Mouse (Mus musculus) kidney, adult 9 months (tissue): Measurements from ENCODE around the gene Stmn3.

Experiments
- DNase-seq: peaks from one replicate; pipeline ENCODE4 v3.0.0; 2022

Gene Stmn3

DNA sequence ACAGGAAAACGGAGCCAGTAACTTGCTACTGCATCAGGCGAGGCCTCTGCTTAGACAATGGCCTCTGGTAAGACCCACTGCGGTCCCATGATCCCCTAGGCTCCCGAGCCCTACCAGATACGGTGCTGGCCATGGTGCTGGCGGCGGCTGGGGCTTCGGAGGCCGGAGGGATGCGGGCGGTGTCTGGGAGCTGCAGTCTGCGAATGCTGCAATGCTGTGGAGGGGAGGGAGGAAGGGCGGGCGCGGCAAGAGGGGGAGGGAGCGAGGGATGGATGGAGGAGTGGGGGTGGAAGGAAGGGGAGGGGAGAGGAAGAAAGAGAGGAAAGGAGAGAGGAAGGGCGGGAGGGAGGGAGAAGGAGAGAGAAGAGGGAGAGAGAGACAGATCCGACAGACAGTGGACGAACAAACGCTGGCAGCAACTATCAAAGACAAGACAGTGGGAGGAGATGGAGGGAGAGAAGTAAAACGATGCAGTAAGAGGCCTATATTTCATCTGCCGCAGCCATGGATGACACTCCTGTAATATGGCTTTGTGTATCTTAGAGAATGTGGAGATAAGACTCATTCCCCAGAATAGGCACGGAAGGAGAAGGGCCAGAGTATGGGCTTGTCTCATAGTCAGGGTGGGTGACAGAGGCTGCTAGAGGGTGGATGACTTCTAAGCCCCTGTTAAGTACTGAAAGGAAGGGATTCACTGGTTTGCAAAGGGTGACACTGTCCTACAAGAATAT lies at the start of gene Stmn3:
Stmn3 (minus strand) TSS at position 421 of the 731 bp plus-strand sequence.
- DNase-seq, result peak; percentile 16

DNA sequence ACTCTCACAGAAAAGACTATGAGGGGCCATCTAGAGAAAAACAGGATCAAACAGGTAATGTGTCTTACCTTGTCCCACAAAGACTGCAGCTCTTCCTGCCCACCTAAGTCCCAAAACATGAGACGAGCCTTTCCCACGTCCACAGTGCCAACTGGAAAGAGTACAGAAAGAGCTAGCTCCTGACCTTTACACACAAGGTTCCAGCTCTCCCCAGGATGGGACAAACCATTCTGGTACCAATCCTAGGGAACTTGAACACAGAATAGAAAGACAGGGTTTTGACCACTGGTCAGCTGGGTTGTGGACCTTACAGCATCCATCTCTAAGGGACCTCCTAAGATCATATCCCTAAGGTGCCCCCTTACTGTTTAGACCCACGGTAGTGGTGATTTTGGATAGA lies 49.6 kb upstream of the Stmn3 start:
- no peak for DNase-seq

DNA sequence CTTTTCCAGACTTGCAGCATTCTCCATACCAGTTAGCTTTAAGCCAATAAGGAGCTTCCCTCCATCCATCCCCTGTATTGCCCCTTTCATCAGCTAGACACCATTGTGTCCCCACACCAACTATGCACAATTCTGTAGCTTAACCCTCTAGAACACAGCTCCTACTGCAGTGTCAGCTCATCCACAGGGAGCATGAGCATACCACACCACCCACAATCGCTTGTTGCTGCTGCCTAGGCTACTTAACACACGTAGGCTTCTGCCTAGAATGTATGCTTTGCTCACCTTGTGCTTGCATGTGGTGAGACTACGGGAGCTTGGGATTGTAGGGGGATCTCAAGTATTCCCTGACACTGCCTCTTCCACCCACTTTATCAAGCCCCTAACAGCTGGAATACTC lies 42.5 kb upstream of the Stmn3 start:
- DNase-seq, result no peak

DNA sequence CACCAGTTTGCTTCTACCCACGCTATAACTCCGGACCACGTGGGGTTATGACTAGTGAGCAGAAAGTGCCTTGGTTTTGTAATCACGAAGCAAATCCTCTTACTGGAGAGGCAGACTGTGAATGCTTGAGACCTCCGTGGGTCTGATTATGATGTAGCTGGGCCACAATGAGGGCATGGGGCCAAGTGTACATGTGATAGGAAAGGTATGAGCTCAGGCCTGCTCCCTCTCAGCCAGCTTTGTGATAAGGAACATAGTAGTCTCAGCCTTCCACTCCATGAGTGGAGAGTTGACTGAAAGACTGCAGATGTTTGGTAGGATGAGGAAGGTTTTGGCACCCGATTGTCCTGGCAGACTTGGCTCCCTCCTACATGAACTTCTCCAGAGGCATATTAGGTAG lies 28.5 kb upstream of the Stmn3 start:
- no peak for DNase-seq

DNA sequence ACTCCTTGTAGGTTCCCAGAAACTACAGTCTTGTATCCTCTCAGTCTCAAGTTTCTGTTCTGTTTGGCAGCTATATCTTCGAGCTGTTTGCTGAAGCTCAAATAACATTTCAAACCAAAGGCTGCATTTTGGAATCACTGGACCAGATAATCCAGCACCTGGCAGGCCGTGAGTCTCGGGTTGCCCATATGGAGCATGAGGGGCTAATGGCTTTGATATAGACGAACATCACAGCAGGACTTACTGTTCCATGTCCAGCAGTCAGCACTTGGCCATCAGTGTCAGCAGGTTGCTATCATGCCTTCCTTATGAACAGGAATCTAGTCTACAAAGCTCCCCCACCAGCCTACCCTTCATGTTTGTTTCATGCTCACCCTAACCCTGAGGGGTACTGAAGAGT lies 26.1 kb upstream of the Stmn3 start:
- DNase-seq, result no peak

DNA sequence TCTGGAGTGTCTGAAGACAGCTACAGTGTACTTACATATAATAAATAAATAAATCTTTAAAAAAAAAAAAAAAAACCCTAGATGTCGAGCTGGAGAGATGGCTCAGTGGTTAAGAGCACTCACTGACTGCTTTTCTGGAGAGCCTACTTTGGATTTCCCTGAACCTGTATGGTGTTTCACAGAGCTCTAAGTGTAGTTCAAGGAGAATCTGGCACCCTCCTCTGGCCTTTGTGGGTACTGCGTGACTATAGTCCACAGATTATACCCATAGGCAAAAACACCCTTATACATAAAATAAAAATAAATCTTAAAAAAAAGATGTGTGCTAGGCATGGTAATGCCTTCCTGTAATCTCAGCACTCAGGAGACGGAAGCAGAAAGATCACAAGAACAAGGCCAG lies 19.7 kb upstream of the Stmn3 start:
- peak; percentile 81 for DNase-seq

DNA sequence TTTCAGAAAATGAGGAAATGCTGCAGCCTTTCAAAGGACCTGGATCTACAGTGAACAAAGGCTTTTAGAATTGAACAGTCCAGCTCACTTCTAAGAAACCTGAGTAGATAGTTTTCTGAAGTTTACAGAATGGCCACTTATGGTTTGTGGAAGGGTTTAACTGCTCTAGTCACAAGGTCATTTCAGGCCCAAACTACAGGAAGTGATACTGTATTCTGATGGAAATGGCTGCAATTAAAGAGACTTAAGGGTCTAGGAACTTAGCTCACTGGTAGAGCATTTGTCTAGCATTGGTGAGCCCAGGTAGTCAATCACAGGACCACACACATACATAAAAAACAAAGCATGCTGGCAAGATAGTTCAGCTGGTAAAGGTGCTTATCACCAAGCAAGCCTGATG lies 18.2 kb upstream of the Stmn3 start:
- DNase-seq, result no peak

DNA sequence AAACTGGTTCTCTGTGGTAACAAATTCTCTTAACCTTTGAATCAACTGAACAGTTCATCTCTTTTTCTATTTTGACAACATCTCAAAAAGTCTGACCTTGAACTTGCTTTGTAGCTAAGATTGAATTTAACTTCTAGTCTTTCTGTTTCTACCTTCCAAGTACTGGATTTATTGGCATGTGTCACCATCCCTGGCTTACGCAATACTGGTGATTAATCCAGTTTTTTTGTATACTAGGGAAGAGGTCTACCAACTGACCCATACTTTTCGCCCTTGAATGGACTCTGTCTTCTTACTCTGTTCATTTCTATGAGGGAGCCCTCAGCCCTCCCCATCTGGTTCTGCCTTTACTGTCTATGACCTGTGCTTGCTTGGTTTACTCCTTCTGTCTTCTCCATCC lies 11.8 kb upstream of the Stmn3 start:
- DNase-seq, result no peak

DNA sequence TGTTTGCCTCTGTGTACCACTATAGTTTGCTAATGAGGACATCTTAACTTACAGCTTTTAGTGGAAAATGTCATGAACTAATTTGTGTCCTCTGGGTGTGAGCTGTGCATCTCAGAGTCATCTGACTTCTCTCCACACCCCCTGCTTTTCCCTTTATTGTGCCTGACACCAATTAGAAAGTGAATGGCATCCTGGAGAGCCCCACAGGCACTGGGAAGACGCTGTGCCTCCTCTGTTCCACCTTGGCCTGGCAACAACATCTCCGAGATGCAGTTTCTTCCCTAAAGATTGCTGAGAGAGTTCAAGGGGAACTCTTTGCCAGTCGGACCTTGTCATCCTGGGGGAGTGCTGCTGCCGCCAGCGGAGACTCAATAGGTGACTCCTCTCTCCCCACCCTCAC lies 7.8 kb upstream of the Stmn3 start:
- DNase-seq, result no peak

DNA sequence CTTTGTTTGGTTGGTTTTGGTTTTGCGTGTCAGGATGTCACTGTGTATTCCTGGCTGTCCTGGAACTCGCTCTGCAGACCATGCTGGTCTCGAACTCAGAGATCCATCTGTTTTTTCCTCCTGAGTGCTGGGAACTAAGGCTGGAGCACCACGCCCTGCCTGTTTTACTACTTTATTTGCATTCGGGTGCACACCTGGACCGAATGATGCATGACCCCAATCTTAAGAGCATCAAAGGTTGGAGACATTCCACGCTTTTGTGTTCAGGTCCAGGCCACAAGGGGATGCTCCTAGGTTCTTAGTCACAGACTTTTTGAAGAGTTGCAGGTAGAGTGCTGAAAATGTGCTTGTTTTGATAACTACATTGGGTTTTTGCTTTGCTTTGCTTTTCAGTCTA lies 5.8 kb upstream of the Stmn3 start:
- DNase-seq, result no peak

DNA sequence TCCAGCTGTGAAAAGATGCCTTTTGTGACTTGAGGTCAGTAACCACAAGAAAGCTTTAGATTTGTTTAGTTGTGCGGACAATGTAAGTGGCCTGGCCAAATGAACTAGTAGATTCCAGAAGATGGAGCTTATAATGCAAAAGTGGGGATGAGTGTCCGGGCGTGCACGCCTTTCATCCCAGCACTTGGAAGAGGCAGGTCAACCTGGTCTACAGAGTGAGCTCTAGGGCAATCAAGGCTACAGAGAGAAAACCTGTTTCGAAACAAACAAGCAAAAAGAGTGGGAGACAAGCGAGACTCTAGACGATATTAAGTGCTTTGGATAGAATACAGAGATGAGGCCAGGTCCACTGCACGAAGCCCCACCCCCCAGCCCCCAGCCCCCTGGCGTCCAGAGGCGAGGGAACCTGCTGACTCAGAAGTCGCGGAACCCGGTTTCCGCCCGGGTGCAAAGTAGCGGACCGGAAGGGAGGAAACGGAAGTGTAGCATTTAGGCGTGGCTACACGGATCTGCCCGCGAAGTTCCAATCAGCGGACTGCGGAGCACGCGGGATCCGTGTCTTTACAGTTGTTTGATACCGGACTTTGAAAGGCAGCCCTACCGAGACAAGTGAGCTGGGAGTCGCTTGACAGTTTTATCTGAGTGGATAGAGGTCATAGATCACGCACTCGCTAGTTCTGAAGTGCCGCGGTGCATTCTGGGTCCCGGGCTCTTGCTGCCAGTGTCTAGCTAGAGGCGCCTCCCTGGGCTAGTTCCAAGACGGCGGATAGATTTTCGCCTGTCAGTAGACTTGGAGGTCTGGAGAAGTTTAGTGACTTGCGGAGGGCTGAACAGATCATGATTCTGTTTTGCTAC lies 5.2 kb upstream of the Stmn3 start, which contains the start of gene Rtel1:
Rtel1 (plus strand) TSS at position 492 of the 855 bp plus-strand sequence.
- DNase-seq, result peak; percentile 80

DNA sequence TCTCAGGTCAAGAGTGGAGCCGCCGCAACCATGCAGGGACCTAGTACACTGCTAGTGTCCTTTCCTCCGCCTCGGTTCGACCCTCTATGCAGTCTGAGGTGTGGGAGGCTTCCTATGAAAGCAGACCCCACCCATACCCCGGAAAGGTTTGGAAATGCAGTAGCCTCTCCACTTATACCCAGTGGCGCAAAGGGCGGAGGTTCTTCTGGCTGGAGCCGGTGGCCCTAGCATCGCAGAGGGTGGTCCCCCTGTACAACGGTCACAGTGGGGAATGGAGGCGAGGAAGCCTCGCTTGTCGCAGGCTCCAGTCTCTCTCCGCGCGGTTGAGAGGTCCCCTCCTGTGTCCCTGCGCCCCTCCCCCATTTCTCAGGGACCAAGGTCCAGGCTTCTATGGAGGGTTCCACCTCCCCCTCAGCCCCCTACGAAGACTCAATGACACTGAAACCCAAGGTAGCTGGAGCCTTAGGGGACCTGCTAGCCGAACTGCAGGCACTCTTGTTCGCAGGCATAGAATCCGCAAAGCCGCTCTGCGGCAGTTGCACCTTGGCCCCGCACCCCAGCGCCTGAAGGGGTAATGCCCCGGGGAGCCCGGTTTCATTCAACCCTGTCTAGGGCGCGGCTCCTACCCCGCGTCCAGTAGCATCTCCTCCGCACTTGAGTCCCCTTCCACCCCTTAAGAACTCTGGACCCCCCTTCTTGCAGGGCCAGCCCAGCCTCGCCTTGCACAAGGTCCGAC lies 788 bp downstream of the Stmn3 start:
- DNase-seq, result no peak

DNA sequence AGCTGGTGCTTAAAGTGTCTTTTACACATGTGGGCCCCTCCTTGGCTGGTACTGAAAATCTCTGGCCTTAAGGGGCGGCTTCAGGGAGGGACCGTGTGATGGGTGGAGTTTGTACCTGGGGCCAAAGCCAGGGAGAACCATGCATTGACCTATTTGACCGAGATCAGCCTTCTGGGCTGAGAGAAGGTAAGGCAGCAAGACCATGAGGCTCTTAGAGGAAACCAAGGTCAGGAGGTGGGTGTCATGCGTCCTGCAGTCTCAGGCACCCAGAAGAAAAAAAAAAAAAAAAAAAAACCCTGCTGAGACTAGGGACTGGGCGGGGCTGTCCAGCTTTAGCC lies 1.3 kb downstream of the Stmn3 start:
- DNase-seq, result no peak

DNA sequence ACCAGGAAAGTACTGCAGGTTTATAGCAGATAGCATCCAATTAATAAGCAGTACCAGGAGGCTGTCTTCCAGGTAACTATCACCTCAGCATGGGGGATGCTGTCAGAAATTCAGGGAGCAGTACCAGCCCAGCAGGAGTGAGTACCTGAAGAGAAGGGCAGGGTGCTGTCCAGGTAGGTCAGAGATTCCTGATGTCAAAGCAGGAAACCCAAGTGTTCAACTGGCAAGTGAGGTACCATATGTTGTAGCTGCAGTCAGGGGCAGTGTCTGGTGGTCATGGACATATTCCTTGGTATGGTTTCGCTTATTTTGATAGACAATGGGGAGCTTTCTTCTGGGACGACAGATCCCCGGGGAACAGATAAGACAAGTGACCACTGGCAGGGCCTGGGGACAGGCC lies 1.9 kb downstream of the Stmn3 start:
- no peak for DNase-seq

DNA sequence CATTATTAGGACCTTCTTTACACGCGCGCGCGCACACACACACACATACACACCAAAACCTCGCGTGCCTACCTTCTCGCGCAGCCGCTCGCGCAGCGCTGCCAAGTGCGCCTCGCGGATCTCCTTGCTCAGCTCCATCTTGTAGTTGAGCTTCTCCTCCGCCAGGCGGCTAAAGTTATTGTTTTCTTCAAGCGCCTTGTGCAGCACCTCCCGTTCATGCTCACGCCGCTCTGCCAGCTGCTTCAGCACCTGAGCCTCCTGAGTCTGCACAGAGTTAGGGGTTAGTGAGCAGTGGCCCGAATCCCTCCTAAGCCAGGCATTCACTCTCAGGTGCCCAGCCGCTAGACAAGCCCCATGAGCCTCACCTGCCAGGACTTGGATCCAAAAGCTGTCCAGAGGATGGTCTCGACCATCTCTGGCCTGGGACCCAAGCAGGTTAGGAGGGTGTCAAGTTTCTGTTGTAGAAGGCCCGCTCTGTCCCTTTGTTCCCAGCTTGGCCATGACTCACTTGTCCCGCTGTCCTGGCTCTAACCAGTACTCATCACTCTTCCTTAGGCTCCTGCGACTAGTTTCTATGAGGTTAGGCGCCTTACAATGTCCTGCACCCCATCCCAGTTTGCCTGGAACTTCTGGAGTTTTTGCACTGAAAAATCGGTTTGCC lies 7.0 kb downstream of the Stmn3 start:
- DNase-seq, result peak; percentile 50

DNA sequence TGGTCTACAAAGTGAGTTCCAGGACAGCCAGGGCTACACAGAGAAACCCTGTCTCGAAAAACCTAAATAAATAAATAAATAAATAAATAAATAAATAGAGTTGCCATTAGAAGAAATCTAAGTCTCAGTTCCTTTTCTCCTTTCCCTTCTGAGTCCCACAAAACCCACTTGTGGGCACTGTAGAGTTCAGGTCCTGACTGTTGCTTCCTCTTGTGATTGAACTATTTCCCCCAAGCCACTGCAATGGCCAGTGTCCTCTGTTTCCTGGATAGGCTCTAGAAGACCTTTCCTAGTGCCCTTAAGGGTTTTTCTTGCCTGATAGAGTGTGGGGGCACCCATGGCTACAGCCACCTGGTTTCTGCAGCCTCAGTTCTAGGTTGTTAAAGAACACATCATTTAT lies 9.4 kb downstream of the Stmn3 start:
- DNase-seq, result no peak

DNA sequence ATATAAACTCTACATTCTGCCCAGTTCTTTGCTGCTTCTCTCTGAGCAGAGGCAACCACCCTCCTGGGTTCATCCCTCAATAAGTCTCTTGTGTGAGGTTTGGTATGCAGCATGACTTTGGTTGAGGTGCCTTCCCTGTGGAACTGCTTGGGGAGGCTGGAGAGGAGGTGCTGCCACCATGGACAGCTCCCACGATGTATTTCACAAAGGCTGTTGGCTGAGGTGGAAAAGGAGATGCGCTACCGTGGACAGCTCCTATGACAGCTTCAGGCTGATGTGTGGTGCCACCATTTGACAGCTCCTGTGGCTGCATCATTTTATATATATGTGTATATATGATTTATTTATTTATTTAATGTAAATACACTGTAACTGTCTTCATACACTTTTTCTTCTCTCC lies 12.3 kb downstream of the Stmn3 start:
- no peak for DNase-seq

DNA sequence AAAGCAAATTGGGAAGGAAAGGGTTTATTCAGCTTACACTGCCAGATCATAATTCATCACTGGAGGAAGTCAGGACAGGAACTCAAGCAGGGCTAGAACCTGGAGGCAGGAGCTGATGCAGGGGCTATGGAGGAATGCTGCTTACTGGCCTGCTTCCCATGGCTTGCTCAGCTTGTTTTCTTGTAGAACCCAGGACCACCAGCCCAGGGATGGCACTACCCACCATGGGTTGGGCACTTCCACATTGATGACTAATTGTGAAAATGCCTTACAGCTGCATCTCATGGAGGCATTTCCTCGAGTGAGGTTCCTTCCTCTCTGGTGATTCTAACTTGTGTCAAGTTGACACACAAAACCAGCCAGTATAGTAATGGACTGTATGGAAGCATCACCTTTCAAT lies 23.4 kb downstream of the Stmn3 start:
- DNase-seq, result no peak

DNA sequence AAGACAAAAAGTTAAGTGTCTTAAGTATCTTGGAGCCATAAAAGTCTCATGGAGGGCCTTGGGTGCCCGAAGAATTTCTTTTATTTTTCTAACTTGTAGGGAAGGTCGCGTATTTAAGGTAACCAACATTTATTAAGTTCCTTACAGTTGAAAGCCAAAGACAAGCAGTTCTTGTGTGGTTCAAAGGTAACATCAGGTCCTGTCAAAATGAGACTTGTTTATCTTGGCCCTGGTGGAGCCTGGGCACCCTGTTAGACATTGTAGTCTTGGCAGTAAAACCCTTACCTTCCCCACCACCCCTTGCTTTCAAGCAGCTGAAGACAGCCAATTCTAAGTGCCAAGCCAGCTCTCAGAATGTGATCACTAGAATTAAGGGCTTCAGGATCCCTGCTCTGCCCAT lies 25.6 kb downstream of the Stmn3 start:
- DNase-seq, result peak; percentile 60

DNA sequence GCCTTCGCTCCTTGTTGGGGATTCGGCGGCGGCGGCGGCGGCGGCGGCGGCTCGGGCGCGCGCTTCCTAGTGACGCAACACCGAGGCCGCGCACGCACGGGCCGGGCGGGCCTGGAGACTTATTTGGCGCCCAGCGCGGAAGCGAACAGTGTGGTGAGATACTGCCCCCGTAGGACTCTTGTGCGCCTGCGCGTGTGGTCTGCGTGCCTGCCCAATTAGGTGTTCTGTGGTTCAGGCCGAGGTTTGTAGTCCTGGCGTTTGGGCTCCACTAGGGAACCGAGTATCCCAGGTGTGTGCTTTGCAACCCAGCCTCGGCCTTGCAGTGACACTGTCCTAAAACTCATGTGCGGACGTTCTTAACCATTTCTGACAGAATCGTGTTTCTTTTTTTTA lies 26.3 kb downstream of the Stmn3 start, which contains the start of gene Gmeb2:
Gmeb2 (minus strand) TSS at position 78 of the 393 bp plus-strand sequence.
- DNase-seq, result peak; percentile 98

DNA sequence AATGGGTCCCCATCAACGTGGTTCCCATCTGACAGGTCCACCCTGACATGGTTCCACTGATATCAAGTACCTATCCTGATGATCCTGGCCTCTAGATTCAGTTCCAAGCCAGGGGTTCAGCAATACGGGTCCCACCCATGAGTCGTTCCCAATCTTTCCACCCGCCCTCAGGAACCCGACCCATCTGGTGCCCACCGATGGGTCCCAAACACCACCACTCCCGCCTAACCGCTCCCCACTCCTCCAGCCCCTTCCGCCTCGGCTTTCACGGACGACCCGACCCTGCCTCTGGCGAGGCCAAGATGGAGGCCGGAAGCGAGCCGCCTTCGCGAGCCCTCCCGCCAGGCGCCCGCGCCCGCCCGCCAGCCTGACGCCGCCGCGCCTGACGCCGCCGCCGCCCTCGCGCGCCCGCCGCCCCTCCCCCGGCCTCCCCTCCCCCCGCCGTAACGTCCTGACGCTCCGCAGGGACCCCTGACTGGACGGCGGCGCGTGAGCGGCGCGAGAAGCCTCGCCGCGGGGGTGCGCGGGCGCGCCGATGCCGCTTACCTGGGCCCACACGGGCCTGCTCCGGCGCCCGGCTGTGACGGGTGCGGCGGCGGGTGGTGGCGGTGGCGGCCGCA lies 26.9 kb downstream of the Stmn3 start:
- DNase-seq, result no peak

DNA sequence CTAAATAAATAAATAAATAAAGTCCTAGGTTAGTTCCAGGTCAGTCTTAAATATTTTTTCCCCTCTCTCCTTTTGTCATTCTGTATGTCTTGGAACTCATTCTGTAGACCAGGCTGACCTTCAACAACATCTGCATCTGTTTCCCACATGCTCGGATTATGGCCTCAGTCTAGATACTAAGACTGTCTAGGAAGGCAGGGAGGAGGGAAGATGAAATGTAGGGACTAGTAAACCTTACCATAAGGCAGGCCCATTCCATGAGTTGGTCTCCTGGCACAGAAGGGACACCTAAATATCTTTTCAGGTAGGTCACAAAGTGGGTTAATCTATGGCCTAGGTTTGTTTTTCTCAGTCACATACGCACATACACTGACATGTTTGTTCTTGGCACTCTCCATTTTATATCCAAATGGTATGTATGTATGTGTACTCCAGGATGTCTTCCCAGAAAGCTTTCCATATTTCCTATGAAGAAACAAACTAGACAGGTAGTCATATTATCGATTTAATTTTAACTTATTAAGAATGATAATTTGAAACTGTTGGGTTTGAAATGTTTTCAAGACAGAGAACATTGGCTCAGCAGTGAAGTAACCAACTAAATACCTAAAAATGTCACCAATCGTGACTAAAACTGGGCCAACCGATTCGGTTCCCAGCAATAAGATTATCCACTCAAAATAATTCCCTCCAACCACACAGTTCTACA lies 27.5 kb downstream of the Stmn3 start:
- peak; percentile 15 for DNase-seq
